Mouse (Mus musculus): Measurements from ENCODE around the gene Rab7b. TPM values are rescaled to one million over a fixed set of nuclear protein-coding genes. Genes with fewer than 3 reads are reported as not detected.
A peak's percentile ranks its signal among the peaks of the same experiment; 100 is the strongest.

Rab7b gene
- 1 to 10 TPM in 1 of 2 experiments, under 1 TPM in 1; 0.93 to 1.8 TPM for total RNA-seq (2021)

DNA sequence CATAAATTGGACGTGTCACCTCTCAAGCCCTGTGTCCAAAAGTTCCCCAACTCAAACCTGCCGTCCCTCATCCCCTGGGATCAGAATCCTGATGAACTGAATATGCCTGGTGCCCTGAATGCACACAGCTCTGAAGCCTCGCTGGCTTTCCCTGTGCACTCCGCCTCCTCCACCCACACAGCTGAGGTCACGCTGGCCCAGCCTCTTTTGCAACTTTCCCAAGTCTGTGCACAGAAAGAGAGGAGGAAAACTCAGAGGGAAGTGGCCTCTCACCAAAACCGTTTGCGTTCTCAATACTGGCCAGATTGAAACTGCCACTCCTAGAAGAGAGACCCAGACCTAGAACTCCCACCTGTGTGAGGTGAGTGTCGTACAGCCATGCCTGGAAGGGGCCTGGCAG lies at the start of gene Rab7b:
Gene Rab7b (plus strand): TSS at position 221 of the 400 bp plus-strand sequence.
- no peak for DNase-seq
- intact Hi-C loops (cut with DNase I): no loop called here

DNA sequence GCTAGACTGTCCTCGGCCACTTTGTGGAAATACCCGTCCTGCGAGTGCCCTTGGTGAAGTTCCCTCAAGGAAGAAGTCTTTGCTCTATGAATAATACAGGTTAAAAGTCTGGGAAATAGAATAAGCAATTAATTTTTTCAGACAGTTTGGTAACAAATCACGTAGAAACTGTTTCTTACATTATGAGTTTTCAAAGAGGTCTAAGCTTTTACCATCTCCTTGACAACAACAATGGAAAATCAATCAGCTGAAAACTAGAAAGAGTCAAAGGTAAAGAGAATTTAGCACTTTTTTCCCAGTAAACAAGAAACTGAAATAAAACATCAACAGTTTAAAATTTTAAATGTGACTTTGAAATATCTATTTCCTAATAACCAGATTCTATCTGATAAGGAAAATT lies 48.4 kb upstream of the Rab7b start:
- intact Hi-C loops (cut with DNase I): no loop called here
- no peak for DNase-seq

DNA sequence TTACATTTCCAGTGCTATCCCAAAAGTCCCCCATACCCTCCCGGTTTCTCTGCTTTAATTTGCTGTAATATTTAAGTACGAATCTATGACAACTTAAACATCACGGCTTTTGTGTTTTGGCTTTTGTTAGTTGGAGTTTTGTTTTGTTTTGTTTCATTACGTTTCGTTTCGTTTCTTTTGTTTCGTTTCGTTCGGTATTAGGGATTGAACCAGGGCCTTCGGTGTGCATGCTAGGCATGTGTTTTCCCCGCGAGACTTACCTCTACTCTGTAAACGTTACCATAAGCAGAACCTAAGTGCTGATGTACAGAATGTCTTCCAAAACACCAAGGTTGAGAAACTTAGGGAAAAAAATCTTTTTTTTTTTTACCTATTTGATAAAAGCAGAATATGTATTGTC lies 46.9 kb upstream of the Rab7b start:
- no peak for DNase-seq
- intact Hi-C loops (cut with DNase I): no loop called here

DNA sequence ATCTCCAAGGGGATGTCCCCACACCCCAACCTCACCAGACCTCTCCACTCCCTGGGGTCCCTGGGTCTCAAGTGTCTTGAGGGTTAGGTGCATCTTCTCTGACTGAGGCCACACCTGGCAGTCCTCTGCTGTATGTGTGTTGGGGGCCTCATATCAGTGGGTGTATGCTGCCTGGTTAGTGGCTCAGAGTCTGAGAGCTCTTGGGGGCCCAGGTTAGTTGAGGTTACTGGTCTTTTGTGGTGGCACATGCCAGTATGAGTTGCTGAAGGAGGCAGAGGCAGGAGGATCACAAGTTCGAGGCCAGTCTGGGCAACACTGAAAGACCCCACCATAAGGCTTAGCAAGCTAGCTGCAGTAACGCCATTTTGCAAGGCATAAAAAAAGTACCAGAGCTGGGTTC lies 46.2 kb upstream of the Rab7b start:
- DNase-seq: no peak
- intact Hi-C loops (cut with DNase I): no loop called here

DNA sequence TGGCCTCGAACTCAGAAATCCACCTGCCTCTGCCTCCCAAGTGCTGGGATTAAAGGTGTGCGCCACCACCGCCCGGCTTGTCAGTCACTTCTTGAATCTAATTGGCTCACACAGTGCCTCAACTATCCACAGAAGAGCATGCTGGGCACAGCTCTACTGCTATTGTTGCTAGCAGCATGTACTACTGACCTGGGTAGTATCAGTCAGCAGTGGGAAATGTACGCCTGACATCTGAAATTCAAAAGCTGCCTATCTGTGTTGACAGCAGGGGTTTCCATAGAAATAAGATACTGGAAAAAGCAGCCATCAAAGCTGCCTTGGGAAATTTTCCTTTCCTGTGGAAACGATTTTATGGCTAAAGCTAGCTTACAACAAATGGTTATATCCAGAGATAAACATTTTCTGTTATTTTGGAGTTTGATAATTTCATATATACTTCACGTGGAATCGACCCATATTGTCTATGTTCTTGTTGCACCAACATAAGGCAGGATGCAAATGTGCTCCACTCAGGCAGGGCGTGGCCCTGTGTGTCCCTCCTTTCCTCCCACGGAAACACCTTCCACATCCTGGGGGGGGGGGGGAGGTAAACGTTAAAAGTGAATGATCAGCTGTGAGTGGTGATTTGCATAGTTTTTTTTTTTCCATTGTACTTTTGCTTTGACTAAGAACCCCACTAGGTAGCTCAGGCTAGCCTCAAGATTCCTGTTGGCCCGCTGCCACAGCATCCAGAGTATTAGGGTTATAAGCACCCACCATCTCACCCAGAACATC lies 35.6 kb upstream of the Rab7b start:
- intact Hi-C loops (cut with DNase I): loop anchor here (10.0 kb wide), 1 partner anchor 98 kb away; no protein-coding TSS in a partner anchor
- DNase-seq: no peak

DNA sequence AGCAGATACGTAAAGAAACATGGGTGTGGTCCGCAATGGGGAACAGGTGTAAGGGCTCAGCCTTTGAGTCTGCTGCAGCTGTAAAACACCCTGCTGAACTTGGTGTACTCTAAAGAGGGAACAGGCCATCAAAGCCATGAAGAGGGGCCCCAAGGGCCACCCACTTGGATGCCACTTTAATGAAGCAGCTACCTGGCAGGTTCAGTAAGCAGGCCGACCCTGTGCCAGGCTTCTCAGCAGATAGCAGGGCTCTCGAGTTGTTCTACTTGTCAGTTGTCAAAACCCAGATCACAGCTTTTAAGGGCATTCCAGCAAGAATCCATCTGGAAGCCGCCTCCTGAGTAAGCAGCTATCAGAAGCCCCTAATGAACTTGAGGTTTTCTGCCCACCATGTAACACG lies 32.9 kb upstream of the Rab7b start:
- no peak for DNase-seq
- intact Hi-C loops (cut with DNase I): loop anchor here (10.0 kb wide), 1 partner anchor 101 kb away; no protein-coding TSS in a partner anchor

DNA sequence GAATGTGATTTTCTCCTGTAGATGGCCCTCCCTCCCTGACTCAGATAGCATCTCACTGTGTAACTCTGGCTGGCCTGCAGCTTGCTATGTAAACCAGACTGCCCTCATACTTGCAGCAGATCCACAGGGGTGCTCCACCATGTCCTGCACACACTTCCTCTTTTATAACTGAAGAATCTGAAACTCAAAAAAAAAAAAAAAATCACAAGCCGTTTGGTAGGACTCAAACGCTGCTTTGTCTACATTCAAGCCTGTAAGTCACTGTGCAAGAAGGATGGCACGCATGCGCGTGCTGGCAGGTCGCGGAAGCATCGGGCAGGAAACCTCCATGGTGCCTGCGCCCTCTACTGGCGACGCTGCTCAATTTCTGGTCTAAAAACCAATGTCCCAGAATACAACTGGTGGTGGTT lies 30.5 kb upstream of the Rab7b start:
- DNase-seq: peak; percentile 96
- intact Hi-C loops (cut with DNase I): loop anchor here (10.0 kb wide), 1 partner anchor 103 kb away; no protein-coding TSS in a partner anchor

DNA sequence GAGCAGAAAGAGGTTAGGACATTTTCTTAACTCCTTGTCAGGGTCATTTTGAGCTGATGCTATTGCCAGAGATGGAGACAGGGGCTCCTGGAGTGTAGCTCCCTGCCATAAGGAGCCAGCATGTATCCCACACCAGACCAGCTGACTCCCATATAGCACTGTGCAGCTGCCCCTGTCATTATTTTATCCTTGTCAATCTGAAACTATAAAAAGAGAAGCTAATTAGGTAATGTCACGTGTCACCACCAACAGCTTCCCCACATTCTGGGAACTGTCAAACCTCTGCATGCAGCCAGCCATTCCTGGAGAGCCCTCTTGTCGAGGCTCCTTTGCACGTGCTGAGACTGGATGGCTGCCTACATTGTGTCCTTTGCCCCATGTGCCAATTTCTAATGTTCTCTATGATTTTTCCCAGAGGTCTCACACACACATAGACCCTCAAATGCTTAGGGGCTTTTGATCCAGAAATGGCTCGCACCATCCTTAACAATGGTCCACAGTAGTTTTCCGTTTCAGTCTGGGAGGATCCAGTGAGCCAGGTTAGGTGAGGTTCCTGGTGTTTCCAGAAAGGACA lies 28.9 kb upstream of the Rab7b start:
- intact Hi-C loops (cut with DNase I): loop anchor here (10.0 kb wide), 1 partner anchor 105 kb away; no protein-coding TSS in a partner anchor

DNA sequence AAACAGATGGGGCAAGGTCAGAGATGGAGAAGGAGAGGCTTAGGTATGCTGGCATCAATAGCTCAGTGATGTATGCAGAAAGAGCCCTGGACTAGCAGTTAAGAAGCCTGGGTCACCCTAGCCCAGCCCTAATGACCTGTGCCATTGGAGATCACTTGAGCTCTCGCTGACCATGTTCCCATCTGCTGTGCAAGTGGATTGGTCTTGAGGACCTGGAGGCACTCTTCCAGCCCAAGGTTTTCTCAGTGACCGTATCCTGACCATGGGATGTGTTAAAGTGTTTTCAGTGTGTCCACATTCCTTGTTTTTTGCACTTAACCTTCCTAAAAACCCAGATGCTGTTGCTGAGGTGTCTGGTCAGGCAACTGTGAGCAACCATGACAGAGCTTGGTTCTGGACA lies 28.2 kb upstream of the Rab7b start:
- intact Hi-C loops (cut with DNase I): no loop called here
- DNase-seq: no peak

More for the DNA sequence above, 28.9 kb upstream of the Rab7b start:
- DNase-seq: no peak

DNA sequence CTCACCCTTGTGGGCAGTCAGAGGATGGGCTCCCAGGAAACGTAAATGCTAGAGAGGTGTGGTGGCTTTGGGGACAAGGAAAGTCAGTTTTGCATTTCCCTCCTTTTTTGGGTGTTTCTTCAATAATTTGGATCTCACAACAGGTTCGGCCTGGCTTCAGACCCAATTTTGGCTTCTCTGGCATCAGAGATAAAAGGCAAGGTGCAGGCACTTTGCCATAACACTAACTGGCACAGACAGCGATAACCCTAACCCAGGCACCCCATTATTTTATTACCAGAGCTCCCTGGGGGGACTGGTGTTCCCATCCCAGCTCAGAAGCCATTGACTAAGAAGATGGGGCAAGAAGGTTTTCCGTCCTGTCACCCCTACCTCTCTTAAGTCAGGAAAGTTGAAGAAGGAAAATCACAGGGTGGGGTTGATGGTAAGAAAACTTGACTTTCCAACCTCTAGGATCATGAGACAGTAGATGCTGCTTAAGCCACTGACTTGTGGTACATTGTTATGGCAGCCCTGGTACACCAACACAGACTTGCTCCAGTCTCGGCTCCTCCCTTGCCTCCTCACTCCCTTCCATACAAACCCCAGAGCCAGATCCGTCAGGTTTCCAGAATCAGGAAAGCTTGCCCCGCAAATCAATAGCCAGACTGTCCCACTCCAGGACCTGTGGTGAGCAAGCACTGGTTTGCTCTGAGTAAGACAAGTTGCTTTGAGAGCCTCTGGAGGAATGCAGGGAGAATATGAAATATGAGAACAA lies 27.6 kb upstream of the Rab7b start:
- intact Hi-C loops (cut with DNase I): no loop called here
- no peak for DNase-seq

DNA sequence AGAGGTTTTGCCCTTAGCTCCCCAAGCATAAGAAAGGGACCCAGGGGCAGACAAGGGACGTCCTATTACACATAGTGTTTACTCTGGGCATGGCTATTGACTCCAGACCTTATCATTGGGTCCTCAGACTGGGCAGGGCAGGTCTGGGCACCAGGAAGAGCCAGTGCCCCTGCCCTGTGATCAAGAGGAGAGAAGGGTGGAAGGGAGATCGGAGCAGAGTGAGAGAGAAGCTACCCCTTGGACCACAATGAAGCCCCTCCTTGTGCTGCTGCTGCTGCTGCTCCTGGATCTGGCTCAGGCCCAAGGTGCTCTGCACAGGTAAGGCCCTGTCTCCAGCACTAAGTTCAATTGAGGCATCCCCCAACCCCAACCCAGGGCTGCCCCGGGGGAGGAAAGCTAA lies 26.7 kb upstream of the Rab7b start:
- intact Hi-C loops (cut with DNase I): no loop called here
- DNase-seq: no peak

DNA sequence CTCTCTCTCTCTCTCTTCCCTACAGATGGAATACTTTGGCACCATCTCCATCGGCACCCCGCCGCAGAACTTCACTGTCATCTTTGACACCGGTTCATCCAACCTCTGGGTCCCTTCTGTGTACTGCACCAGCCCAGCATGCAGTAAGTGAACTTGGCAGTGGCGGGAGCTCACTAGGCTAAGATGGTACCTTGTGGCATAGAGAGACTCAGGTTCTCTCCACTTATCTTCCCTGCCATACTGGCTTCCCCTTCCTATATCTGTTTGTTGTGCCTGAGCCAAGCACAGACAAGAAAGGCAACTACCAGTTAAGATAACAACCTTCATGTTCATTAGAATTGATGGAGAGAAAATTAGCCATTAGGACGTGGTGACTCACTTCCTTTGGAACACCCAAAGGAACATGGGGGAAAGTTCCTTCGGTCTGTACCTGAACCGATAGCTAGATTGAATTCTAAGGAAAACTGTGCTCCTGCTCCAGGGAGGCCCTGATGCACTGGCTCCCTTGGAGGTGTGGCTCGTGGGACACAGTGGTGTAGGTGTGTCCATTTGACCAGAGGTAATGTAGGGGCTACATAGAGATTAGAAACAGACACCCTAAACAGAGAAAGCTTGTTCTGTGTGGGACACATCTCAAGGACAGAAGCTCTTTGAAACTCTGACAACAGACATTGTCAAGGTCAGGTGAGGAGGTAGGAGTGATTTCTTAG lies 25.1 kb upstream of the Rab7b start:
- DNase-seq: no peak
- intact Hi-C loops (cut with DNase I): no loop called here

DNA sequence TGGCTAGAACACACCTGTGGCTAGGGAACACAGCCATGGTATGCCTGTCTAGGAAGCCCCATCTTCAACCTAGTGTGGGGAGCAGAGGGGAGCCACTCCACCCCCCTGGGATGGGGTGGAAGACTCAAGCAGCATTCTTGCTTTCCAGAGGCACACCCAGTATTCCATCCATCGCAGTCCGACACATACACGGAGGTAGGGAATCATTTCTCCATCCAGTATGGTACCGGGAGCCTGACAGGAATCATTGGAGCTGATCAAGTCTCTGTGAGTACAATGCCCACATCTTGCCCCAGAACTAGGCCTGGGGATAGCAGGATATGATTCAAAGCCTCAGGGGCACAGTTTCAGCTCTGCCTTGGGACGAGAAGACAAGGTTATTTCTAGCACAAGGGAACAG lies 24.4 kb upstream of the Rab7b start:
- DNase-seq: no peak
- intact Hi-C loops (cut with DNase I): no loop called here

DNA sequence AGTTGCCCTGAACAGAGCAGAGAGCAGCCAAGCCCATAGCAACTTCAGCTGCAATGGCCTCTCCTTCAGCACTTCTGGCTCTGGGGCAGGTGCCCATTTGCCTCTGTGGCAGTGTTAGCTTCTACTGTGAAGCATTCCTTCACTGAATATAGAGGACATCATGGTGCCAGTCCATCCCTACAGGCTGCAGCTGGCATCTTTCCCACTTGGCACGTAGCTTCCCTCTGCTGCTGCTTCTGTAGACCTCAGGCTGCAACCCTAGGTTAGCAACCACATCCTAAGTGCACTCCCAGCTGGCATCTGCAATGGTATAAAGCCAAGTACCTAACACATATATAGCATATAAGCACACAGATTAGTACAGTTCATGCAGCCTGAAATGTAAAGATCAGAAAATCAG lies 22.6 kb upstream of the Rab7b start:
- intact Hi-C loops (cut with DNase I): no loop called here
- DNase-seq: peak; percentile 42

DNA sequence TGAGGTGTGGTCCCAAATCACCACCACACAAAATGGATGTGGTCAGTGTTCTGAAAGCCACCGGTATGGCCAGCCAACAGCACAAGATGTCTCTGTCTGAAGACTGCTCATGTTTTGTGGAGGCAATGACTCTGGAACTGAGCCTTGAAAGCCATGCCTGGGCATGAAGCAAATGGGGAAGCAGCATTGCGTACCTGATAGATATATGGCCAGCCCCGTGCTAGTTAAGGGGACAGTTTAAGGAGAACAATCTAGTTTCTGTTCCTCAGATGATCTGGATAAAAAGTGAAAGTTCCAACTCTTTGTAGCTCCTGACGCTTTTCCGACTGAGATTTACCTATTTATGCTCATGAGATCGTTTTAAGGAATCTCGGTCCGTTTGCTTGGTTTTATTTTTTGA lies 17.4 kb upstream of the Rab7b start:
- intact Hi-C loops (cut with DNase I): no loop called here
- DNase-seq: no peak

DNA sequence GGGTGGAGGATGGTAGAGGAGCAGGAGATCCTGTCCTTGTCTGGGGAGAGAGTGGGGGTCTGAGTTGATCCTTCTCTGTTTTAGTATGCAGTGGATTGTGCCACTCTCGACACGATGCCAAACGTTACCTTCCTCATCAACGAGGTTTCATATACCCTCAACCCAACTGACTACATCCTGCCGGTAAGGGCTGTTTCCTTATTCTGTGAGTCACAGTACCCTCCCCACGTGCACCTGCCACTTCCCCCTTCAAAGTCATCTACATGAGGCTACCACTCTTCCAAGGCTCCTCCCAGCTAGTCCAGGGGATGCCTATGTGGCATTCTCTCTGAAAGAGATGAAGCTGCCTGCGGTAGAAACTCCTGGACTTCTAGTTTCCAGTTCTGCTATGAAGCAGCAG lies 16.1 kb upstream of the Rab7b start:
- intact Hi-C loops (cut with DNase I): no loop called here
- no peak for DNase-seq

DNA sequence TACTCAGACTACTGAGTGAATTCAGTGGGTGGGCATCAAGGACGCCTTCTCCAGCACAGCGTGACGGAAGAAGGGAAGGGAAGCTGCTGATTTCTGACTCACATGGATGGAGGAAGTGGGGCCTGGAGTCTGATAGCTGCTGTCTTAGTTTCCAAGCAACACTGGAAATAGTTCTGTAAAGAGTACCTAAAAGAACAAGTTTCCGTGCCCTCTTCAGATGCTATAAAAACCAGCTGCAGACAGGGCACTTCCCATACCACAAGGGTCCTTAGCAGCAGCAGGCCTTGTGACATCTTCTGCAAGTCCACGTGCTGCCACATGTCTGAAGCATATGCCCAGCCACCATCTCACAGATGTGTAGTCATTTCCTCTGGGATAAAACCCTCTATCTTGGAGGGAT lies 8.9 kb upstream of the Rab7b start:
- no peak for DNase-seq
- intact Hi-C loops (cut with DNase I): no loop called here

DNA sequence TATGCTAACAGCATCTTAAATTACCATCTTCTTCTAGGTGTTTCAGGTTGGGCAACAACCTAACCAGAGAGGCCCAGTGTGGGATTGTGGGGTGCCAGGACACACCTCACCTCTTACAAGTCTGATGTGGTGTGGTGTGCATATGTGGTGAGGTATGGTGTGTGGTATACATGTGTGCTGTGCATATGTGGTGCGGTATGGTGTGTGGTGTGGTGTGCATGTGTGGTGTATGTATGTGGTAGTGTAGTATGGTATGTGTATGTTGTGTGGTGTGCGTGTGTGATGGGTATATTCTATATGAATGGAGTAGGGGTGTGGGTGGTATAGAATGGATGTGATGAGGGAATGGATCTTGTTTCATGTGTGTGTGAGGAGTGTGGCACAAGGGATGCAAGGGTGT lies 756 bp upstream of the Rab7b start:
- intact Hi-C loops (cut with DNase I): no loop called here
- DNase-seq: no peak

DNA sequence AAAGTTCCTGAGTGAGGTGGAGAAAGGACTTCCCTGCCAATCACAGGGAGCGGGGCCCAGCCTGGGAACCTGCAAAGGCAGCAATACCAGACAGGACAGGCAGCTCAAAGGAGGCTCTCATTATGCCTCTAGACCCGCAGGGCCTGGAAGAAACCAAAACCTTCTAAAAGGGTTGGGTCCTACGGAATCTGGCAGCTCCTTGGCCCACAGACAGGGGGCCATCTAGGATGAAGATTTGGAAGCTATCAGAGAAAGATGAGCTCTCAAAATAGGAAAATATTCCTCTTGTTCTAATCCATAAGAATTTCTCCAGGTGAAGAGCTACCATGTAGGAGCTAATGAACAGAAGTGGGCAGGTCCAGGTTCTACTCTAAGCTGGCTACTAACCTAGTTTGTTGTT lies 521 bp downstream of the Rab7b start:
- no peak for DNase-seq
- intact Hi-C loops (cut with DNase I): no loop called here

DNA sequence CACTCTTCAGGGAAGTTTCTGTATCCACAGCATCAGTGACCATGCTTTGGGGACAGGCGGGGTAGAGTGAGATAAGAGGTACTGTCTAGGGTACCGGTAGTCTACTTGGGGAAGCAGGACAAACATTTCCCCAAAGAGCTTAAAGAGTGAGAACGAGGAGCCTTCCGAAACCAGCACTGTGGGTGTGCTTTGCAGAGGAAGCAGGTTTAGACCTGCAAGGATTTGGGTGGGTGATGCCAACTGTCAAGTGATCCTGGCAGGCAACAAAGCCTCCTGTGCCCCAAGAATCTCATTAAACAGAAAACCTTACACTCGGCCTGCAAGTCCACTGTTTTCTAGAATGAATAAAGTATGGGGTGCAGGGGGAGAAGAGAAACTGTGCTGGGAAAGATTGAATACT lies 1.4 kb downstream of the Rab7b start:
- DNase-seq: no peak
- intact Hi-C loops (cut with DNase I): no loop called here

DNA sequence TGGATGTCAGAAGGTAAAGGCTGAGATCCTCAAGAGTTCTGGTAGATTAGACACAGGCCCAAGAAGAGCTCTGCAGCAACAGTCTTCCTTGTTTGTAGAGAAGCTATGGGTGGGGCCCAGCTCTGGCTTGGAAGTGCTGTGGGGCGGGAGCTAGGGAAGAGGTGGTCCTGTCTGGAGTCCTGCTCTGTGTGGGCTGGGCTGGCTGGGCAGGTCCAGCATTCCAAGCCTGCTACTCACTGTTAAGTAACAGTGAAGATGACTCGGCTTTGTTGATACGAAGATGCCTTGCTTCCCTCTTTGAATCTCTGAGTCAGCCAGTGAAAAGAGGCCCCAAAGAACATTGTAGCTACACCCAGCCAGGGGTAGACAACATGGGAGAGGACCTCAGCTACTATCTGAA lies 1.9 kb downstream of the Rab7b start:
- intact Hi-C loops (cut with DNase I): no loop called here
- no peak for DNase-seq
